Mouse (Mus musculus): ENCODE measurements at regions not wholly inside any gene's neighbourhood (a gene's known extent, or its start where the extent isn't known, plus 50 kb on each side); places are given as distances from the start of the nearest gene placed in this dataset.

- H3K36me3 ChIP-seq (ENCODE audit: control insufficient read depth, insufficient read depth, low read length): no peaks in the 10 kb centered on the region
- H3K9ac ChIP-seq (ENCODE audit: low read length): no peak overlapping the region
- H3K27me3 ChIP-seq (ENCODE audit: control insufficient read depth, insufficient read depth, low read length): no peaks in the 10 kb centered on the region
- no peaks in the 10 kb centered on the region for H3K9me3 ChIP-seq (ENCODE audit: control insufficient read depth, low read length)
- 74% methylated on average over 9 of the region's 9 CpGs for WGBS
- DNase-seq (ENCODE audit: low spot score): no peak
- H3K4me2 ChIP-seq (ENCODE audit: low read depth, low read length, severe bottlenecking): no peak overlapping the region
- H3K27ac ChIP-seq (ENCODE audit: low read depth, low read length): no peak overlapping the region
- no peak overlapping the region for H3K4me3 ChIP-seq (ENCODE audit: low read depth, low read length)
- ATAC-seq (replicated peaks; ENCODE audit: low FRiP score): no peak
- H3K4me1 ChIP-seq (replicated peaks; ENCODE audit: control insufficient read depth, insufficient read depth, low read length): 0 out of 2 replicates have a peak, but pooled peaks cover 2% of the 10 kb centered on the region
Observed at GRCm38 (mm10) chr2:170253681-170254440, 106.0 kb upstream of the Zfp217 start.

GRCm38 (mm10) chr2:170252255-170253034 is 104.5 kb upstream of the Zfp217 start:
- ATAC-seq (replicated peaks; ENCODE audit: low FRiP score): no peak
- no peak for DNase-seq (ENCODE audit: low spot score)
- Histone ChIP-seq H3K27ac (ENCODE audit: low read depth, low read length) (no peak overlapping the region), H3K36me3 (ENCODE audit: control insufficient read depth, insufficient read depth, low read length) (no peaks in the 10 kb centered on the region), H3K4me2 (ENCODE audit: low read depth, low read length, severe bottlenecking) (no peak overlapping the region), H3K4me3 (ENCODE audit: low read depth, low read length) (no peak overlapping the region), H3K4me1 (replicated peaks; ENCODE audit: control insufficient read depth, insufficient read depth, low read length) (0 out of 2 replicates have a peak, but pooled peaks cover 2% of the 10 kb centered on the region), H3K9ac (ENCODE audit: low read length) (no peak overlapping the region), H3K27me3 (ENCODE audit: control insufficient read depth, insufficient read depth, low read length) (no peaks in the 10 kb centered on the region), H3K9me3 (ENCODE audit: control insufficient read depth, low read length) (no peaks in the 10 kb centered on the region)
- 73% methylated on average over 14 of the region's 14 CpGs for WGBS

- ATAC-seq (replicated peaks; ENCODE audit: low FRiP score): no peak
- H3K9me3 ChIP-seq (ENCODE audit: control insufficient read depth, low read length): no peaks in the 10 kb centered on the region
- 98% methylated on average over 2 of the region's 2 CpGs for WGBS
Observed at GRCm38 (mm10) chr2:170250680-170251079, 102.8 kb upstream of the Zfp217 start.

GRCm38 (mm10) chr2:170247702-170248445 is 100.0 kb upstream of the Zfp217 start:
- H3K4me2 ChIP-seq (ENCODE audit: low read depth, low read length, severe bottlenecking): no peak overlapping the region
- DNase-seq (ENCODE audit: low spot score): no peak
- 75% methylated on average over 11 of the region's 11 CpGs for WGBS
- no peak overlapping the region for H3K27ac ChIP-seq (ENCODE audit: low read depth, low read length)
- H3K9ac ChIP-seq (ENCODE audit: low read length): no peak overlapping the region
- no peak for ATAC-seq (replicated peaks; ENCODE audit: low FRiP score)
- H3K4me3 ChIP-seq (ENCODE audit: low read depth, low read length): no peak overlapping the region
- peaks cover 6% of the 10 kb centered on the region for H3K4me1 ChIP-seq (replicated peaks; ENCODE audit: control insufficient read depth, insufficient read depth, low read length)
- H3K36me3 ChIP-seq (ENCODE audit: control insufficient read depth, insufficient read depth, low read length): no peaks in the 10 kb centered on the region
- no peaks in the 10 kb centered on the region for H3K27me3 ChIP-seq (ENCODE audit: control insufficient read depth, insufficient read depth, low read length)
- no peaks in the 10 kb centered on the region for H3K9me3 ChIP-seq (ENCODE audit: control insufficient read depth, low read length)

More at GRCm38 (mm10) chr2:170250680-170251079, 102.8 kb upstream of the Zfp217 start:
- DNase-seq (ENCODE audit: low spot score): no peak
- no peak overlapping the region for H3K4me3 ChIP-seq (ENCODE audit: low read depth, low read length)
- H3K4me2 ChIP-seq (ENCODE audit: low read depth, low read length, severe bottlenecking): no peak overlapping the region
- H3K27ac ChIP-seq (ENCODE audit: low read depth, low read length): no peak overlapping the region
- H3K4me1 ChIP-seq (replicated peaks; ENCODE audit: control insufficient read depth, insufficient read depth, low read length): peaks cover 8% of the 10 kb centered on the region
- no peaks in the 10 kb centered on the region for H3K36me3 ChIP-seq (ENCODE audit: control insufficient read depth, insufficient read depth, low read length)
- H3K27me3 ChIP-seq (ENCODE audit: control insufficient read depth, insufficient read depth, low read length): no peaks in the 10 kb centered on the region
- no peak overlapping the region for H3K9ac ChIP-seq (ENCODE audit: low read length)

- peaks cover 6% of the 10 kb centered on the region for H3K4me1 ChIP-seq (replicated peaks; ENCODE audit: control insufficient read depth, insufficient read depth, low read length)
- no peak for DNase-seq (ENCODE audit: low spot score)
- peak; percentile 69 for ATAC-seq (replicated peaks; ENCODE audit: low FRiP score)
- H3K4me2 ChIP-seq (ENCODE audit: low read depth, low read length, severe bottlenecking): no peak overlapping the region
- no peaks in the 10 kb centered on the region for H3K27me3 ChIP-seq (ENCODE audit: control insufficient read depth, insufficient read depth, low read length)
- no peak overlapping the region for H3K27ac ChIP-seq (ENCODE audit: low read depth, low read length)
- no peaks in the 10 kb centered on the region for H3K9me3 ChIP-seq (ENCODE audit: control insufficient read depth, low read length)
- H3K9ac ChIP-seq (ENCODE audit: low read length): peak overlapping the region; percentile 16; the same call in 1 of the 2 replicates
- no peak overlapping the region for H3K4me3 ChIP-seq (ENCODE audit: low read depth, low read length)
- WGBS: 18% methylated on average over 12 of the region's 12 CpGs
- H3K36me3 ChIP-seq (ENCODE audit: control insufficient read depth, insufficient read depth, low read length): no peaks in the 10 kb centered on the region
Observed at GRCm38 (mm10) chr2:170245637-170246341, 97.9 kb upstream of the Zfp217 start.

- Histone ChIP-seq H3K4me2 (ENCODE audit: low read depth, low read length, severe bottlenecking) (no peak overlapping the region), H3K9me3 (ENCODE audit: control insufficient read depth, low read length) (no peaks in the 10 kb centered on the region), H3K4me3 (ENCODE audit: low read depth, low read length) (no peak overlapping the region), H3K27me3 (ENCODE audit: control insufficient read depth, insufficient read depth, low read length) (no peaks in the 10 kb centered on the region), H3K27ac (ENCODE audit: low read depth, low read length) (no peak overlapping the region), H3K9ac (ENCODE audit: low read length) (no peak overlapping the region), H3K36me3 (ENCODE audit: control insufficient read depth, insufficient read depth, low read length) (no peaks in the 10 kb centered on the region), H3K4me1 (replicated peaks; ENCODE audit: control insufficient read depth, insufficient read depth, low read length) (peaks cover 6% of the 10 kb centered on the region)
- ATAC-seq (replicated peaks; ENCODE audit: low FRiP score) (no peak), DNase-seq (ENCODE audit: low spot score) (no peak)
- WGBS: 87% methylated on average over 4 of the region's 4 CpGs
Observed at GRCm38 (mm10) chr2:170244108-170244507, 96.2 kb upstream of the Zfp217 start.

GRCm38 (mm10) chr2:170237959-170238358 is 90.1 kb upstream of the Zfp217 start:
- WGBS: 85% methylated on average over 1 of the region's 1 CpGs

GRCm38 (mm10) chr2:170233426-170233825 is 85.5 kb upstream of the Zfp217 start:
- Histone ChIP-seq H3K9me3 (ENCODE audit: control insufficient read depth, low read length) (no peaks in the 10 kb centered on the region), H3K27ac (ENCODE audit: low read depth, low read length) (no peak overlapping the region), H3K36me3 (ENCODE audit: control insufficient read depth, insufficient read depth, low read length) (no peaks in the 10 kb centered on the region), H3K4me3 (ENCODE audit: low read depth, low read length) (no peak overlapping the region), H3K9ac (ENCODE audit: low read length) (no peak overlapping the region), H3K27me3 (ENCODE audit: control insufficient read depth, insufficient read depth, low read length) (no peaks in the 10 kb centered on the region), H3K4me2 (ENCODE audit: low read depth, low read length, severe bottlenecking) (no peak overlapping the region), H3K4me1 (replicated peaks; ENCODE audit: control insufficient read depth, insufficient read depth, low read length) (no peaks in the 10 kb centered on the region)
- 89% methylated on average over 4 of the region's 4 CpGs for WGBS
- DNase-seq (ENCODE audit: low spot score) (no peak), ATAC-seq (replicated peaks; ENCODE audit: low FRiP score) (no peak)

More at GRCm38 (mm10) chr2:170237959-170238358, 90.1 kb upstream of the Zfp217 start:
- H3K9me3 ChIP-seq (ENCODE audit: control insufficient read depth, low read length): no peaks in the 10 kb centered on the region
- no peak overlapping the region for H3K4me2 ChIP-seq (ENCODE audit: low read depth, low read length, severe bottlenecking)
- no peak overlapping the region for H3K27ac ChIP-seq (ENCODE audit: low read depth, low read length)
- 0 out of 2 replicates have a peak, but pooled peaks have one; percentile 21 for ATAC-seq (replicated peaks; ENCODE audit: low FRiP score)
- no peaks in the 10 kb centered on the region for H3K36me3 ChIP-seq (ENCODE audit: control insufficient read depth, insufficient read depth, low read length)
- no peak overlapping the region for H3K9ac ChIP-seq (ENCODE audit: low read length)
- DNase-seq (ENCODE audit: low spot score): no peak
- H3K4me1 ChIP-seq (replicated peaks; ENCODE audit: control insufficient read depth, insufficient read depth, low read length): no peaks in the 10 kb centered on the region
- no peak overlapping the region for H3K4me3 ChIP-seq (ENCODE audit: low read depth, low read length)
- no peaks in the 10 kb centered on the region for H3K27me3 ChIP-seq (ENCODE audit: control insufficient read depth, insufficient read depth, low read length)
